Mouse (Mus musculus): ENCODE results near the gene Ppp3ca.
A peak's percentile ranks its signal among the peaks of the same experiment; 100 is the strongest.
"Not testable (repeated sequence)": the region's sequence is repeated elsewhere in the genome, so short reads cannot be mapped to it uniquely, and the experiment has no call there.

The Ppp3ca gene

GRCm38 (mm10) chr3:136688101-136688586 is 18.2 kb downstream of the Ppp3ca start:
- DNase-seq (ENCODE audit: low spot score), result no peak

- DNase-seq (ENCODE audit: low spot score), result no peak
These were observed 20.0 kb downstream of the Ppp3ca start for GRCm38 (mm10) chr3:136689793-136690543.

GRCm38 (mm10) chr3:136691984-136692383 is 22.1 kb downstream of the Ppp3ca start:
- DNase-seq (ENCODE audit: low spot score), result no peak

- no peak for DNase-seq (ENCODE audit: low spot score)
These were observed 23.6 kb downstream of the Ppp3ca start for GRCm38 (mm10) chr3:136693547-136693946.

DNA sequence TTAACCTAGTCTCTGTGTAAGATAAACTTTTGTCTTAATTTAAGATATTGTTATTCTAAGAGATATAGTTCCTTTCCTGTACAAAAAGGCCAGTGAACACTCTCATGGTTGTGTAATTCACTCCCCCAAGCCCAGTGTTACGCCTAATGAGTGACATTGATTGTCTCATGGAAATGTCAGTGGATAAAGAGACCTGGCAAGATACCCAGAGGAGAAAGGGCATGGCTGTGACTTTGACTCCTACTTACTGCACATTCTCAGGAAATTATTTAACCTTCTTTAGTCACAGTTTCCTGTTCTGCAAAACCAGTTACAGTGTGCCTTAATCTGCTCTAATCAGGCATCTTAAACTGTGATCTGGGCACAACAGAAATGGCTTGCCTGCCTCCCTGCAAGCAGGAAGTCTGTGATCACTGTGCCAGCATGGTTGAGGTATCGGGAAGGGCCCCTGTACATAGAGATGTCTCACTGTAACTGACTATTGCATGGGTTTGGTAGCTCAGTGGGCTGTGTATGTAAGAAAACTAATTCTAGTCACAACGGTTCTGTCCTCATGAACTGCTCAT is 27.8 kb downstream of the Ppp3ca start:
- no peak for DNase-seq (ENCODE audit: low spot score)

DNA sequence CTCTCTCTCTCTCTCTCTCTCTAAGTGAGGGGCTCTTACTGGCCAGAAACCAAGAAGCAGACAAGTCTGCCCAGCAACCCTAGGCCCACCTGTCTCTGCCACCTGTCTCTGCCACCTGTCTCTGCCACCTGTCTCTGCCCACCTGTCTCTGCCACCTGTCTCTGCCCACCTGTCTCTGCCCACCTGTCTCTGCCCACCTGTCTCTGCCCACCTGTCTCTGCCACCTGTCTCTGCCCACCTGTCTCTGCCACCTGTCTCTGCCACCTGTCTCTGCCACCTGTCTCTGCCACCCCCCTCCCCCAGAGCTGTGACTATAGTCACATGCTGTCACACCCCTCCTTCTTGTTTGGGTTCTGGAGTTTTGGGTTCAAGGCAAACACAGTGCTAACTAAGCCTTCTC is 29.8 kb downstream of the Ppp3ca start:
- DNase-seq (ENCODE audit: low spot score), result not testable (repeated sequence)

DNA sequence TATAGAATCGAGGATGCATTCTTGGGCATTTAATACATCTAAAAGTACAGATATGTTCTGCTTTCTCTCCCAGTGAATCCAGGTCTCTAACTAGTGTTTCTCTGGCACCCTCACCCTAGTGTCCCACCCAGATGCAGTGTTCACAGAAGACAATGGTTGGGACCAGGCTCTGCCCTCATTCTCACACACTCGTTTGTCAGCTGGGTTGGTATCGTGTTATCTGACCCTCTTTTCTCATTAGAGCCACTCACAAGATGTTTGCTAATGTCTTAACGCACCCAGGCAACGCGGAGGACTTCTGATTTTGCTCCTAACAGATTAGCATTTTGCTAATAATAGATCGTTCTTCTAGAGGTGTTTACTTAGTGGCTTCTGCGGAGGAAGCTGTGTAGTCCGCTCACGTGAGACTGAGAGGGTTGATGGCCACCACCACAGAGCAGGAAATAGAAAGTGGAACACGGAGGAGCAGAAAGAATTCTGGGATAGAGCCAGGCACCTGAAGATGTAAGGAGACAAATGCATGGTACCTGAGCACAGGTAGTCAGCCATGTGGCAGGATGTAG is 30.6 kb downstream of the Ppp3ca start:
- peak; percentile 62 for DNase-seq (ENCODE audit: low spot score)

- DNase-seq (ENCODE audit: low spot score), result no peak
These were observed 32.9 kb downstream of the Ppp3ca start for GRCm38 (mm10) chr3:136702861-136703260.

DNA sequence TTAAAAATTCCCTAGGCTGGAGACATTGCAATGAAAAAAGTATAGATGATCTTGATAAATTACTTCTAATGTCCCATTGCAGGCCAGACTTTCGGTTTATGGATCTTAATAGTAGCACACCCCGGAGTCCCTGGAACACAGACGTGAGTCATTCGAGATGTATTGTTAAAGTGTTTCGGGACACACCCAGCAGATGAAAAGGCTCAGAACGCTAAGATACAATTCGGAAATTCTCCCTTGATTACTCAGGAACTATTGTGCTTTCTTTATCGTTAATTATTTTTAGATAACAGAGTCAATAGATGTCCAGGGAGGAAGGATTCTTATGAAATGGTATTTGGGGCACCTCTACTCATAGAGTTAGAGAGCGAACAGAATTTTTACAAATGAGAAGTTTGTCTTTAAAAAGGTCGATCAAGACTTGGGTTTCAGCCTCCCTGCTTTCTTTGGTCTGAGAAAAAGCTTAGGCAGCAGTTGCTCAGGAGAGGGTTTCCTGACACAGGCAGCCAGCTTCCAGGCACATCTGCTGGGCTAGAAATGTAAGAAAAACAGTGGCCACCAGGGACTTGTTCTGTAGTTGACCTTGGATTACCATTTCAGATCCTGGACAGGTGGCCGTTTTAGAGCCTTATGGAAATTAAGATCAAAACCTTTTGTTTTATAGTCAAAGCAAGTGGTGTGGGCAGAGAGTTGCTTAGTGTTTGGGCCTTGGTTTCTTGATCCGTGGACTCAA is 34.8 kb downstream of the Ppp3ca start:
- peak; percentile 47 for DNase-seq (ENCODE audit: low spot score)

DNA sequence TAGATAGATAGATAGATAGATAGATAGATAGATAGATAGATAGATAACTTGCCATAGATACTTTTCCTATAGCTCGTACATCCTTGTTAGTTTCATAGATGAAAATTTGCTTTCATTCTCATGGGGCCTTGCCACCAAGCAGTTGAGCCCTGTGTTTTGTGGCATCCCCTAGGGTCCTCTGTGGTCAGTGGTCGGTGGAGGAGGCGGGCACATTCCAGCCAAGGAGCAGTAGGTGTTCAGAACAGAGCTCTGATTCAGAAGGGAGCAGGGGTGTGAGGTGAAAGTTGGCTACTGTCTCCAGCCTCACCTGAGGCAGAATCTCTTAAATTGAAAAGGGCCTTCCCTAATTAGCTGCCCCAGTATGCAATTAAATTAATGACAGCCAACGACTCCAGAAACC is 36.1 kb downstream of the Ppp3ca start:
- no peak for DNase-seq (ENCODE audit: low spot score)

DNA sequence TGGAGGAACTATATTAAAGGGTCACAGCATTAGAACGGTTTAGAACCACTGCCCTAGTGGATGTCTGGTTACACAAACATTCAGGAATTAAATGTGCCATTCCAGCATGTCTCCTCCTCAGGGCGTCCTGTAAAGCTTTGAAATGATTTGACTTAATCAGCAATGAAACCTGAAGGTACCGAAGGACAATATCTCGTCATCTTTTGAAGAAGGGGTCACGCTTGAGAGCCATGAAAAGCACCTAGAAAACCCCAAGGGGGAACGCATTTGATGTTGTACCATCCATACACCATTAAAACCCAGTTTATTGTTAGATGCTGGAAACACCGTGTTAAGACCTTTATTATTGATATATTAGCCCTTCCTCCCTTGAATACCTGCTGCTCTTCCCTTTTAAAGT is 36.8 kb downstream of the Ppp3ca start:
- DNase-seq (ENCODE audit: low spot score), result no peak

- no peak for DNase-seq (ENCODE audit: low spot score)
These were observed 37.5 kb downstream of the Ppp3ca start for GRCm38 (mm10) chr3:136707222-136708019.

DNA sequence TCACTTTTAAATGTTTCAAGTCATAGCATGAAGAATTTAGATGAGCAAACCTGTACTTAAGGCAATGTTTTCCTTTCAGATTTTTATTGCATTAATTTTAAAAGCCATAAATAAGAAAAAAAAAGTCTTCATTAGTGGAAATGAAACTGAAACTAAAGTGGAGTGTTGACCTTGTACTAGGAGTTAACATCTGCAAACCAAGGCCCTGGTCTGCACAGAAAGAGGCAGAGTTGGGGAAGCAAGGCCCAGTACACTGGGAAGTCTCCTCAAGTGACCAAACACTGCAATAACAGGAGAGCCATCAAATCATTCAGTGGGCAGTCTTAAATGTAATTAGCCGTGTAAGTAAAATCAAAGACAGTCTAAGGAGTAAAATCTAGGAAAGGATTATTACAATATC is 38.3 kb downstream of the Ppp3ca start:
- DNase-seq (ENCODE audit: low spot score), result no peak

DNA sequence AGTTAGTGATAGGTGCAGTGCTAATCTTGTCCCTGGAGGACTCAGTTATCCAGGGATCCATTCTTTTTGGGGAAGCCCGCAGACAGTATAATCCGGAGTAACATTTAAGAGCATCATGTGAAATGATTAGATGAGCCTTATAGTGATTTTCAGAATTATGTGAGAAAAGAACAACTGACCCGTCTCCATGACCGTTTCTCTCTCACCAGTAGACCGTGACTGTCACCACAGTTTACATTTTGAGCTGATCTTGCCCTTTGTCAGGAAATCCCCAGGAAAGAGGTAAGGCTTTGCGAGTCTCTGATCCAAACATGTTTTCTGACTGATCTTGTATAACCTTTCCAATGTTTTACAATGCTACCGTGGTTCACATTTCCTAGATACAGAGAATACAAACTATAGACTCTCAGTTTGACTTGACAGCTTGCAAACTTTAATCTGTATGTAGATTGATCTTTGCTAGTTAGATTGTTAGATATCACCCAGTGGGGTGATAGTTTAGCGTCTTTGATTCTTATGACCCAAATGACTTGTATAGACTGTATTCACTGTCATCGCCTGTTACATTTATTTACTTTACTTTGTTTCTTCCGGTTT is 40.5 kb downstream of the Ppp3ca start:
- no peak for DNase-seq (ENCODE audit: low spot score)

- no peak for DNase-seq (ENCODE audit: low spot score)
These were observed 44.5 kb downstream of the Ppp3ca start for GRCm38 (mm10) chr3:136714307-136715039.

DNA sequence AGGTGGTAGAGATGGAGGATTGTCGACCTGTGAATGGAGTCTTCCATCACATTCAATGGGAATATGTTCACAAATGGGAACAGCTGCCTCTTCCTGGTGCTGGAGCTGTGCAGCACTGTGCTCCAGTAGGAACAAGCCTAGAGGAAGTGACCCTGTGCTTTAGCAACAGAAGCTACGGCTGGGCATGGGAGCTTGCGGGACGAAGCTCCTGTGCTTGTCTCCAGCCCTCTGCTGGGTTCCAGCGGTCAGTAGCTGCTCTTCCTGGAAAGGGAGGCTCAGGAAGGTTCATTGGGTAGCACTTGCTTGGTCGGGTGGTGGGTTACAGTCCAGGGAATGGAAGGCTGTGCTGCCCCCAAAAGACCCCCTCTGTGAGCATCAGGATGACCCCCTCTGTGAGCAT is 46.3 kb downstream of the Ppp3ca start:
- no peak for DNase-seq (ENCODE audit: low spot score)

- DNase-seq (ENCODE audit: low spot score), result no peak
These were observed 48.5 kb downstream of the Ppp3ca start for GRCm38 (mm10) chr3:136718412-136718811.

DNA sequence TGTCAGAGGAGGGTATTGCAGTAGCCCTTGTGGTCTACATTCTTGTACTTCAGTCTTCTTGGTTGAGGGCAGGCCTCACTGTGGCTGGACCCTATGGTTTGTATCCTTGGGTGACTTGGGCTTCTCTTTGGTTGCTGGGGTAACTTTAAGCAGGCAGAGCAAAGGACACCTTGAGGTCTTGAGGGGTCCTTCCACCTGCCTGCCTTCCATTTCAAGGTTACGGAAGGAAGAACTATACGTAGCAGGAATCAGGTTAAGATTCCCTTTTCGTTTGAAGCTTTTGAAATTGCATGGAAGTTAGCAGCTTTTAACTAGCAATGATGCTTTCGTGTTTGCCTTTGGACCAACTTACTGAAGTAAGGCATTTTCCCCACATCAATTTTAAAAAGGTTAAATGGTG is 51.3 kb downstream of the Ppp3ca start:
- DNase-seq (ENCODE audit: low spot score), result no peak

- no peak for DNase-seq (ENCODE audit: low spot score)
These were observed 52.0 kb downstream of the Ppp3ca start for GRCm38 (mm10) chr3:136721804-136722427.

GRCm38 (mm10) chr3:136722493-136722892 is 52.6 kb downstream of the Ppp3ca start:
- no peak for DNase-seq (ENCODE audit: low spot score)
